In the genomic region with DNA sequence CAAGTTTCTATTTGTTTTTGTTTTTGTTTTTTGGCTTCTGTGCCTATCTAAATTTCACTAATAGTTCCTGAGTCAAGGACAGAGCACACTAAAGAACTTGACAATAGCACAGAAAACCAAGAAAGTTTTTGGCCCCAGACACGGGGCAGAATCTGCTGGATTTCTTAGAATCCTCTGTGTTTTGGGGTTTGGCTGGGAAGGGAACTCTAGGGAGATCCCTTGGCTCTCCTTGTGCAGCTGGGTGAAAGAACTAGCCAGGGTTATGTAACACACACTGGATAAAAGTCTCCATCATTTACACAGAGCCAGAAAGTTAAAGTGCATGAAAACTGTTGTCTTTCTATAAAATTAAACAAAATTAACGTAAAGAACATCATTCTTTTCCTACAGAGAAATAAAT, we compare ENCODE assay signal across 15 mouse cellular contexts. TPM values are rescaled to one million over a fixed set of nuclear protein-coding genes. Genes with fewer than 3 reads are reported as not detected.
DNase-seq lines count a peak whose midpoint lies in the region.
"Had no signal": no experiment of that assay in that cellular context is flagged by ENCODE, and none has a peak within 500 bp of the region (broad histone marks: within the 10 kb centered on the region; RNA-seq: fewer than 3 reads in every experiment).

No protein-coding gene starts in this region.

- peak; percentile 13 for DNase-seq in adrenal gland, adult 2 months
- no peak for DNase-seq in adrenal gland, postnatal 25 days
- peak; percentile 28 to 43 for DNase-seq in heart, adult 18-20 months
- no peak for DNase-seq in heart, postnatal 25 days (ENCODE audit: low spot score)
- peak; percentile 40 for DNase-seq in gastrocnemius, adult 18-20 months (ENCODE audit: low spot score)
- peak; percentile 5 to 7 for DNase-seq in heart, postnatal 36 days
- DNase-seq in liver = no peak
- DNase-seq: cerebellum, adult 8-10 months; forebrain, postnatal 0 days; kidney, adult 8-10 months; kidney, postnatal 10 days; lung, postnatal 4 days; midbrain, embryonic 14.5 days; right cerebral cortex, postnatal 14 days; thymus, postnatal 25 days had no signal

- intact Hi-C loops in heart, postnatal 25 days (cut with DNase I) = no loop called here
- intact Hi-C loops in heart, postnatal 36 days (cut with DNase I) = no loop called here

RNA-seq across cellular contexts. Expression of a gene that starts 52.1 kb away (rescaled TPM):
- total RNA-seq in adrenal gland, adult 2 months (2021) = 10 to 100 TPM; 39.5 to 55.1 TPM
- polyA plus RNA-seq in adrenal gland, adult 2 months (2012; rRNA removed) = 6.7 and 9.6 TPM in 2 replicates
- 51.1 and 55.6 TPM in 2 replicates for total RNA-seq in adrenal gland, postnatal 25 days (2021)
- total RNA-seq in heart, adult 18-20 months (2021) = 10 to 100 TPM; 59.8 to 63.8 TPM
- 10 to 100 TPM; 53.2 to 60.3 TPM for total RNA-seq in heart, postnatal 25 days (2021)
- total RNA-seq in gastrocnemius, adult 18-20 months (2021) = 10 to 100 TPM; 50.1 to 61.3 TPM
- total RNA-seq in heart, postnatal 36 days (2021) = 10 to 100 TPM; 58.6 to 59.4 TPM

Comparison
In these comparisons a context has a peak if more than half of its experiments do, and no peak if none do; other contexts are left out.
1. DNase-seq: peak in adrenal gland, adult 2 months (single experiment), heart, adult 18-20 months (2 of 2), gastrocnemius, adult 18-20 months (single experiment) and heart, postnatal 36 days (2 of 2); none in adrenal gland, postnatal 25 days (single experiment), heart, postnatal 25 days (single experiment) and liver (single experiment).